Mouse (Mus musculus) MEL (cell line): ENCODE measurements around the gene Raph1. TPM values are rescaled to one million over a fixed set of nuclear protein-coding genes. Genes with fewer than 3 reads are reported as not detected.

ENCODE experiments used
- DNase-seq: peaks from one replicate; pipeline ENCODE4 v3.0.0; 2011; ENCODE audit warnings: low read depth, low spot score
- H3K27ac ChIP-seq: 2 replicates; pipeline ENCODE4 v1.5.1; 2012; ENCODE audit warnings: low read depth, mild to moderate bottlenecking, control low read depth, low read length, moderate library complexity; ENCODE audit not compliant: control insufficient read depth
- H3K27me3 ChIP-seq, 2 experiments: fragments of 150-350 bp in 1 of 2; sonication (generic) in 1 of 2; 2 replicates each; pipeline ENCODE4 v1.6.1; 2012; ENCODE audit warnings: low read length in 2 of 2, mild to moderate bottlenecking in 2 of 2, improper control_type of control experiment in 1 of 2, moderate library complexity in 1 of 2; ENCODE audit not compliant: insufficient read depth in 2 of 2, control insufficient read depth in 1 of 2
- H3K36me3 ChIP-seq, 2 experiments: 2 replicates each; pipeline ENCODE4 v1.6.1; 2012 to 2014; ENCODE audit warnings: low read length in 2 of 2, improper control_type of control experiment in 1 of 2, inconsistent platforms in 1 of 2, mild to moderate bottlenecking in 1 of 2; ENCODE audit not compliant: insufficient read depth in 2 of 2, control insufficient read depth in 1 of 2
- H3K4me1 ChIP-seq, 2 experiments: fragments of 150-350 bp in 1 of 2; sonication (generic) in 1 of 2; 2 replicates each; pipeline ENCODE4 v1.6.1; 2012; ENCODE audit warnings: low read length in 2 of 2, improper control_type of control experiment in 1 of 2, mild to moderate bottlenecking in 1 of 2; ENCODE audit not compliant: insufficient read depth in 2 of 2, control insufficient read depth in 1 of 2
- H3K4me3 ChIP-seq, 2 experiments: fragments of 150-350 bp in 1 of 2; sonication (generic) in 1 of 2; 2 replicates each; pipeline ENCODE4 v1.5.1; 2012; ENCODE audit warnings: low read depth in 2 of 2, low read length in 2 of 2, mild to moderate bottlenecking in 2 of 2, moderate library complexity in 2 of 2, control low read depth in 1 of 2, improper control_type of control experiment in 1 of 2; ENCODE audit not compliant: control insufficient read depth in 1 of 2, insufficient read depth in 1 of 2
- H3K79me2 ChIP-seq: 2 replicates; pipeline ENCODE4 v1.6.1; 2012; ENCODE audit warnings: mild to moderate bottlenecking, low read length, moderate library complexity; ENCODE audit not compliant: control insufficient read depth, poor library complexity, insufficient read depth
- H3K9ac ChIP-seq: 2 replicates; pipeline ENCODE4 v1.6.1; 2012; ENCODE audit warnings: low read depth, mild to moderate bottlenecking, control low read depth, low read length, moderate library complexity; ENCODE audit not compliant: control insufficient read depth, poor library complexity, severe bottlenecking
- H3K9me3 ChIP-seq: fragments of 150-350 bp; sonication (generic); replicated peaks from 2 replicates; pipeline ENCODE4 v1.6.1; 2012; ENCODE audit warnings: mild to moderate bottlenecking, low read length, improper control_type of control experiment, moderate library complexity; ENCODE audit not compliant: insufficient read depth
- CHD2 ChIP-seq: IDR thresholded peaks from 2 replicates; pipeline ENCODE4 v1.6.1; 2011; ENCODE audit warnings: low read length, improper control_type of control experiment
- CTCF ChIP-seq, 3 experiments: IDR thresholded peaks in 2 of 3; conservative IDR thresholded peaks in 1 of 3; 2 replicates each; pipeline ENCODE4 v1.5.1; 2011 to 2012; ENCODE audit warnings: low read length in 3 of 3, low read depth in 2 of 3, mild to moderate bottlenecking in 2 of 3, improper control_type of control experiment in 1 of 3, inconsistent platforms in 1 of 3, mixed read lengths in 1 of 3, moderate library complexity in 1 of 3; ENCODE audit not compliant: control insufficient read depth in 1 of 3, insufficient read depth in 1 of 3, poor library complexity in 1 of 3, severe bottlenecking in 1 of 3
- E2F4 ChIP-seq: IDR thresholded peaks from 2 replicates; pipeline ENCODE4 v1.6.1; 2011; ENCODE audit warnings: low read depth, low read length, improper control_type of control experiment, borderline replicate concordance
- ELF1 ChIP-seq: IDR thresholded peaks from 2 replicates; pipeline ENCODE4 v1.6.1; 2014; ENCODE audit warnings: low read depth, mild to moderate bottlenecking, inconsistent platforms, low read length, improper control_type of control experiment, moderate library complexity
- ETS1 ChIP-seq: IDR thresholded peaks from 2 replicates; pipeline ENCODE4 v1.6.1; 2012; ENCODE audit warnings: low read depth, mild to moderate bottlenecking, inconsistent platforms, low read length, improper control_type of control experiment, moderate library complexity
- GABPA ChIP-seq: IDR thresholded peaks from 2 replicates; pipeline ENCODE4 v1.6.1; 2012; ENCODE audit warnings: low read depth, mild to moderate bottlenecking, inconsistent platforms, low read length, improper control_type of control experiment, moderate library complexity
- KAT2A ChIP-seq: conservative IDR thresholded peaks from 2 replicates; pipeline ENCODE4 v1.6.1; 2012; ENCODE audit warnings: low read depth, low read length, improper control_type of control experiment, inconsistent platforms
- MAFK ChIP-seq: IDR thresholded peaks from 2 replicates; pipeline ENCODE4 v1.6.1; 2011; ENCODE audit warnings: low read depth, mild to moderate bottlenecking, low read length, improper control_type of control experiment, borderline replicate concordance
- MAX ChIP-seq: IDR thresholded peaks from 2 replicates; pipeline ENCODE4 v1.6.1; 2011; ENCODE audit warnings: low read length, improper control_type of control experiment
- MAZ ChIP-seq: IDR thresholded peaks from 2 replicates; pipeline ENCODE4 v1.6.1; 2012; ENCODE audit warnings: low read depth, mild to moderate bottlenecking, inconsistent platforms, low read length, improper control_type of control experiment
- MEF2A ChIP-seq: IDR thresholded peaks from 2 replicates; pipeline ENCODE4 v1.6.1; 2014; ENCODE audit warnings: low read depth, mild to moderate bottlenecking, inconsistent platforms, low read length, improper control_type of control experiment; ENCODE audit not compliant: poor library complexity, insufficient replicate concordance, severe bottlenecking; ENCODE audit errors: extremely low read depth
- MYB ChIP-seq: IDR thresholded peaks from 2 replicates; pipeline ENCODE4 v1.6.1; 2011; ENCODE audit warnings: mild to moderate bottlenecking, low read depth, low read length, improper control_type of control experiment
- NRF1 ChIP-seq: IDR thresholded peaks from 2 replicates; pipeline ENCODE4 v1.6.1; 2014; ENCODE audit warnings: low read depth, mild to moderate bottlenecking, inconsistent platforms, low read length, improper control_type of control experiment, moderate library complexity; ENCODE audit not compliant: poor library complexity, insufficient read depth, severe bottlenecking
- POLR2AphosphoS2 ChIP-seq: IDR thresholded peaks from 2 replicates; pipeline ENCODE4 v1.6.1; 2011; ENCODE audit warnings: low read length, improper control_type of control experiment
- RAD21 ChIP-seq: IDR thresholded peaks from 2 replicates; pipeline ENCODE4 v1.6.1; 2011; ENCODE audit warnings: mild to moderate bottlenecking, low read depth, low read length, improper control_type of control experiment
- RCOR1 ChIP-seq: IDR thresholded peaks from 2 replicates; pipeline ENCODE4 v1.6.1; 2012; ENCODE audit warnings: low read depth, mild to moderate bottlenecking, inconsistent platforms, low read length, improper control_type of control experiment
- SMC3 ChIP-seq: IDR thresholded peaks from 2 replicates; pipeline ENCODE4 v1.6.1; 2011; ENCODE audit warnings: low read depth, low read length, improper control_type of control experiment
- TAL1 ChIP-seq: IDR thresholded peaks from 2 replicates; pipeline ENCODE4 v1.6.1; 2012; ENCODE audit warnings: mild to moderate bottlenecking, inconsistent platforms, low read length, moderate library complexity, mixed read lengths
- TBP ChIP-seq: IDR thresholded peaks from 2 replicates; pipeline ENCODE4 v1.8.0; 2011; ENCODE audit warnings: low read depth, low read length, improper control_type of control experiment
- TCF12 ChIP-seq: IDR thresholded peaks from 2 replicates; pipeline ENCODE4 v1.6.1; 2014; ENCODE audit warnings: low read depth, mild to moderate bottlenecking, inconsistent platforms, low read length, improper control_type of control experiment, moderate library complexity
- USF1 ChIP-seq: IDR thresholded peaks from 2 replicates; pipeline ENCODE4 v1.6.1; 2014; ENCODE audit warnings: low read depth, mild to moderate bottlenecking, inconsistent platforms, low read length, improper control_type of control experiment, moderate library complexity
- USF2 ChIP-seq, 2 experiments: IDR thresholded peaks; 2 replicates each; pipeline ENCODE4 v1.6.1; 2011 to 2012; ENCODE audit warnings: improper control_type of control experiment in 2 of 2, low read length in 2 of 2, borderline replicate concordance in 1 of 2, inconsistent platforms in 1 of 2, low read depth in 1 of 2, mild to moderate bottlenecking in 1 of 2; ENCODE audit not compliant: insufficient read depth in 1 of 2
- ZKSCAN1 ChIP-seq: IDR thresholded peaks from 2 replicates; pipeline ENCODE4 v1.6.1; 2012; ENCODE audit warnings: low read depth, mild to moderate bottlenecking, inconsistent platforms, low read length, improper control_type of control experiment, moderate library complexity
- ZMIZ1 ChIP-seq: IDR thresholded peaks from 2 replicates; pipeline ENCODE4 v1.6.1; 2012; ENCODE audit warnings: low read depth, mild to moderate bottlenecking, inconsistent platforms, low read length, improper control_type of control experiment, moderate library complexity
- ZNF384 ChIP-seq: IDR thresholded peaks from 2 replicates; pipeline ENCODE4 v1.6.1; 2012; ENCODE audit warnings: low read depth, mild to moderate bottlenecking, inconsistent platforms, low read length, improper control_type of control experiment
- polyA plus RNA-seq, 2 experiments: library from polyadenylated mRNA; stranded (reverse) in 1 of 2; unstranded in 1 of 2; fragments of >175 nt in 1 of 2; fragments of >200 nt in 1 of 2; gene quantifications; 2 replicates each; pipeline versions ENCODE4 v1.2.1 to v1.2.4; 2012; ENCODE audit warnings: low replicate concordance in 2 of 2, low read depth in 1 of 2; ENCODE audit not compliant: insufficient read length in 2 of 2, insufficient read depth in 1 of 2, missing spikeins in 1 of 2
- total RNA-seq: library from RNA; depleted of rRNA; stranded (reverse); fragments of 300-350 nt; gene quantifications from 2 replicates; pipeline ENCODE4 v1.2.3, GENCODE M21; 2012

Gene Raph1
- total and polyA plus RNA-seq, 3 experiments: 0.42 to 0.67 TPM; not detected in 1

GRCm38 (mm10) chr1:60460623-60461022 lies 106.3 kb downstream of the Raph1 start:
- DNase-seq: no peak
- H3K27ac ChIP-seq: no peak overlapping the region

GRCm38 (mm10) chr1:60449896-60450295 lies 117.0 kb downstream of the Raph1 start:
- no peak for TF ChIP-seq E2F4
- TF ChIP-seq MYB: no peak
- TF ChIP-seq NRF1: no peak
- no peak for TF ChIP-seq RCOR1
- no peak for TF ChIP-seq MAZ
- no peak for TF ChIP-seq CHD2
- no peak for TF ChIP-seq ZKSCAN1
- no peak for TF ChIP-seq ZMIZ1
- TF ChIP-seq MAX: no peak
- no peak for TF ChIP-seq ELF1
- no peak for TF ChIP-seq CTCF (IDR thresholded peaks at IDR 0.05 in 2 of 3, conservative IDR thresholded peaks at IDR 0.05 in 1 of 3; ENCODE audit: control insufficient read depth in 1 of 3, insufficient read depth in 1 of 3, low read depth in 2 of 3, low read length in 3 of 3, poor library complexity in 1 of 3, severe bottlenecking in 1 of 3)
- no peak for TF ChIP-seq KAT2A
- TF ChIP-seq TBP: no peak
- TF ChIP-seq USF1: no peak
- TF ChIP-seq, all 39 proteins: peak for 0
- Histone ChIP-seq H3K9ac (no peak overlapping the region), H3K36me3 (peaks cover 0 to 2% of the 10 kb centered on the region in 2 experiments; a peak in 2 of 4 replicates), H3K79me2 (no peaks in the 10 kb centered on the region), H3K27ac (no peak overlapping the region), H3K27me3 (no peaks in the 10 kb centered on the region), H3K9me3 (no peaks in the 10 kb centered on the region), H3K4me1 (no peaks in the 10 kb centered on the region), H3K4me3 (no peak overlapping the region)
- DNase-seq: no peak

More at GRCm38 (mm10) chr1:60460623-60461022, 106.3 kb downstream of the Raph1 start:
- H3K4me3 ChIP-seq: no peak overlapping the region
- H3K4me1 ChIP-seq: no peaks in the 10 kb centered on the region
- no peaks in the 10 kb centered on the region for H3K27me3 ChIP-seq
- H3K9me3 ChIP-seq: no peaks in the 10 kb centered on the region
- H3K36me3 ChIP-seq: peaks cover 0 to 4% of the 10 kb centered on the region in 2 experiments; a peak in 2 of 4 replicates
- H3K9ac ChIP-seq: no peak overlapping the region
- no peaks in the 10 kb centered on the region for H3K79me2 ChIP-seq
- TF ChIP-seq ZKSCAN1: no peak
- TF ChIP-seq CHD2: no peak
- no peak for TF ChIP-seq MYB
- TF ChIP-seq MAFK: no peak
- TF ChIP-seq POLR2AphosphoS2: no peak
- TF ChIP-seq USF2 (IDR thresholded peaks at IDR 0.05; ENCODE audit: borderline replicate concordance in 1 of 2, insufficient read depth in 1 of 2, low read depth in 1 of 2, low read length in 2 of 2): no peak
- TF ChIP-seq MEF2A: no peak
- TF ChIP-seq RAD21: no peak
- TF ChIP-seq ZNF384: no peak
- no peak for TF ChIP-seq TCF12
- no peak for TF ChIP-seq CTCF (IDR thresholded peaks at IDR 0.05 in 2 of 3, conservative IDR thresholded peaks at IDR 0.05 in 1 of 3; ENCODE audit: control insufficient read depth in 1 of 3, insufficient read depth in 1 of 3, low read depth in 2 of 3, low read length in 3 of 3, poor library complexity in 1 of 3, severe bottlenecking in 1 of 3)
- no peak for TF ChIP-seq TAL1
- TF ChIP-seq ETS1: no peak
- TF ChIP-seq SMC3: no peak
- no peak for TF ChIP-seq ELF1
- no peak for TF ChIP-seq GABPA
